Mouse (Mus musculus) midbrain, embryonic 16.5 days (tissue): ENCODE data around the gene Birc3. TPM values are rescaled to one million over a fixed set of nuclear protein-coding genes. Genes with fewer than 3 reads are reported as not detected.

ENCODE experiments used
- polyA plus RNA-seq: library from polyadenylated mRNA; unstranded; fragments of >200 nt; fragmentation: Nextera tagmentation; extraction: Ambion mirVana; gene quantifications from 2 replicates; pipeline ENCODE4 v1.2.1, GENCODE M21; 2015

The Birc3 gene
- polyA plus RNA-seq, 1 experiment from 2014 or later = 1.5 TPM

Other genes starting within 250 kb of the Birc3 start
- gene Mmp20, start 245.0 kb downstream of the Birc3 start, polyA plus RNA-seq = not detected in 2 replicates
- gene Mmp7, start 181.1 kb downstream of the Birc3 start, polyA plus RNA-seq = not detected in 2 replicates
- gene Tmem123, start 109.1 kb downstream of the Birc3 start, polyA plus RNA-seq = 14.5 and 15.3 TPM in 2 replicates
- 41.8 and 43.9 TPM in 2 replicates for gene Birc2, start 36.1 kb downstream of the Birc3 start, polyA plus RNA-seq
- 5.3 and 5.4 TPM in 2 replicates for gene Yap1, start 131.4 kb upstream of the Birc3 start, polyA plus RNA-seq
- 16.1 and 17.2 TPM in 2 replicates for gene Cfap300, start 169.6 kb upstream of the Birc3 start, polyA plus RNA-seq